Mouse (Mus musculus): ENCODE results near the gene Srrd. TPM values are rescaled to one million over a fixed set of nuclear protein-coding genes. Genes with fewer than 3 reads are reported as not detected.
"Not testable (repeated sequence)": the region's sequence is repeated elsewhere in the genome, so short reads cannot be mapped to it uniquely, and the experiment has no call there.

Srrd gene
- polyA plus RNA-seq, 1 experiment from 2014 or later, result 21.9 TPM

GRCm38 (mm10) chr5:112324637-112325545, 17.9 kb downstream of the Srrd start:
- Histone ChIP-seq H3K27me3 (replicated peaks; ENCODE audit: insufficient read depth, low read length) (no peaks in the 10 kb centered on the region), H3K4me2 (replicated peaks; ENCODE audit: low read depth, low read length) (peak overlapping the region; percentile 73), H3K36me3 (ENCODE audit: insufficient read depth, low read length) (peaks cover 7% of the 10 kb centered on the region; the same call in 1 of the 2 replicates), H3K4me1 (ENCODE audit: insufficient read depth, low read depth, low read length) (peaks cover 9% of the 10 kb centered on the region), H3K4me3 (ENCODE audit: low read depth, low read length) (peak overlapping the region; percentile 23), H3K9me3 (ENCODE audit: low read length) (no peaks in the 10 kb centered on the region), H3K27ac (ENCODE audit: low read length) (peak overlapping the region; percentile 82), H3K9ac (replicated peaks; ENCODE audit: low read depth) (no peak overlapping the region)
- peak; percentile 66 for ATAC-seq
- peak; percentile 88 for DNase-seq (ENCODE audit: low spot score)
- WGBS, result 22% methylated on average over 24 of the region's 24 CpGs
- no peak for TF ChIP-seq CTCF (IDR thresholded peaks at IDR 0.05)
- peak; percentile 48 for TF ChIP-seq EP300 (IDR thresholded peaks at IDR 0.05)

- Histone ChIP-seq H3K36me3 (ENCODE audit: insufficient read depth, low read length) (no peaks in the 10 kb centered on the region), H3K4me3 (ENCODE audit: low read depth, low read length) (no peak overlapping the region), H3K9me3 (ENCODE audit: low read length) (no peaks in the 10 kb centered on the region), H3K4me2 (replicated peaks; ENCODE audit: low read depth, low read length) (no peak overlapping the region), H3K27me3 (replicated peaks; ENCODE audit: insufficient read depth, low read length) (no peaks in the 10 kb centered on the region), H3K9ac (replicated peaks; ENCODE audit: low read depth) (no peak overlapping the region), H3K27ac (ENCODE audit: low read length) (no peak overlapping the region), H3K4me1 (ENCODE audit: insufficient read depth, low read depth, low read length) (peaks cover 9% of the 10 kb centered on the region)
- ATAC-seq, result no peak
- DNase-seq (ENCODE audit: low spot score), result no peak
- TF ChIP-seq CTCF (IDR thresholded peaks at IDR 0.05) (no peak), EP300 (IDR thresholded peaks at IDR 0.05) (no peak)
- 81% methylated on average over 6 of the region's 6 CpGs for WGBS
Observed at GRCm38 (mm10) chr5:112323246-112323645, 19.6 kb downstream of the Srrd start.

DNA sequence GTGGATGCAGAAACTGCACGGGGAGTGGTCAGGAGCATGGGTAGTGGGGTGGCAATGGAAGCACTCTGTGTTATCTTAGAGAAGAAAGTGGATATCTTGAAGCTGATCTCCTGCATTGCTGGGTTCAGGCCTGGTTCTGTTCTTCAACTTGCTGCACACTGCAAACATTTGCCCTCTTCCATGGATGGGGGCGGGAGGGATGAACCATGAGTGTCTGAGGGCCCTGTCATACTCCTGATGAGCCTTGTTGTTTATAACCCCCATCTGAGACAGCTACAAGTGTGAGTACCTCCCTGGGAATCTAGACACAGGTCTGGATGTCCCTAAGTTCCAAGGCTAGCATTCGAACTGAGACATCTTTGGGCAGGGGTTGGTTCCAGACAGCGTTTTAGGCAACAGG, 21.5 kb downstream of the Srrd start:
- DNase-seq (ENCODE audit: low spot score) (no peak), ATAC-seq (no peak)
- no peak overlapping the region for H3K9ac ChIP-seq (replicated peaks; ENCODE audit: low read depth)
- no peak overlapping the region for H3K27ac ChIP-seq (ENCODE audit: low read length)
- H3K27me3 ChIP-seq (replicated peaks; ENCODE audit: insufficient read depth, low read length), result no peaks in the 10 kb centered on the region
- 0 out of 2 replicates have a peak, but pooled peaks cover 3% of the 10 kb centered on the region for H3K36me3 ChIP-seq (ENCODE audit: insufficient read depth, low read length)
- TF ChIP-seq EP300 (IDR thresholded peaks at IDR 0.05) (no peak), CTCF (IDR thresholded peaks at IDR 0.05) (no peak)
- H3K4me2 ChIP-seq (replicated peaks; ENCODE audit: low read depth, low read length), result no peak overlapping the region
- peaks cover 4% of the 10 kb centered on the region for H3K4me1 ChIP-seq (ENCODE audit: insufficient read depth, low read depth, low read length)
- H3K9me3 ChIP-seq (ENCODE audit: low read length), result no peaks in the 10 kb centered on the region
- WGBS, result 80% methylated on average over 4 of the region's 4 CpGs
- no peak overlapping the region for H3K4me3 ChIP-seq (ENCODE audit: low read depth, low read length)

GRCm38 (mm10) chr5:112320936-112321335, 21.9 kb downstream of the Srrd start:
- H3K27ac ChIP-seq (ENCODE audit: low read length), result no peak overlapping the region
- H3K9ac ChIP-seq (replicated peaks; ENCODE audit: low read depth), result no peak overlapping the region
- ATAC-seq (no peak), DNase-seq (ENCODE audit: low spot score) (no peak)
- H3K9me3 ChIP-seq (ENCODE audit: low read length), result no peaks in the 10 kb centered on the region
- no peak overlapping the region for H3K4me2 ChIP-seq (replicated peaks; ENCODE audit: low read depth, low read length)
- peaks cover 4% of the 10 kb centered on the region for H3K4me1 ChIP-seq (ENCODE audit: insufficient read depth, low read depth, low read length)
- 69% methylated on average over 6 of the region's 6 CpGs for WGBS
- no peaks in the 10 kb centered on the region for H3K27me3 ChIP-seq (replicated peaks; ENCODE audit: insufficient read depth, low read length)
- H3K36me3 ChIP-seq (ENCODE audit: insufficient read depth, low read length), result 0 out of 2 replicates have a peak, but pooled peaks cover 7% of the 10 kb centered on the region
- no peak for TF ChIP-seq CTCF (IDR thresholded peaks at IDR 0.05)
- no peak for TF ChIP-seq EP300 (IDR thresholded peaks at IDR 0.05)
- no peak overlapping the region for H3K4me3 ChIP-seq (ENCODE audit: low read depth, low read length)

- Histone ChIP-seq H3K27ac (ENCODE audit: low read length) (no peak overlapping the region), H3K27me3 (replicated peaks; ENCODE audit: insufficient read depth, low read length) (no peaks in the 10 kb centered on the region), H3K36me3 (ENCODE audit: insufficient read depth, low read length) (0 out of 2 replicates have a peak, but pooled peaks cover 7% of the 10 kb centered on the region), H3K9me3 (ENCODE audit: low read length) (no peaks in the 10 kb centered on the region), H3K4me1 (ENCODE audit: insufficient read depth, low read depth, low read length) (no peaks in the 10 kb centered on the region; the same call in none of the 2 replicates), H3K4me2 (replicated peaks; ENCODE audit: low read depth, low read length) (no peak overlapping the region), H3K4me3 (ENCODE audit: low read depth, low read length) (no peak overlapping the region), H3K9ac (replicated peaks; ENCODE audit: low read depth) (no peak overlapping the region)
- WGBS, result 68% methylated on average over 5 of the region's 5 CpGs
- TF ChIP-seq EP300 (IDR thresholded peaks at IDR 0.05) (no peak), CTCF (IDR thresholded peaks at IDR 0.05) (no peak)
- ATAC-seq, result no peak
- DNase-seq (ENCODE audit: low spot score), result no peak
Observed at GRCm38 (mm10) chr5:112320379-112320778, 22.5 kb downstream of the Srrd start.

DNA sequence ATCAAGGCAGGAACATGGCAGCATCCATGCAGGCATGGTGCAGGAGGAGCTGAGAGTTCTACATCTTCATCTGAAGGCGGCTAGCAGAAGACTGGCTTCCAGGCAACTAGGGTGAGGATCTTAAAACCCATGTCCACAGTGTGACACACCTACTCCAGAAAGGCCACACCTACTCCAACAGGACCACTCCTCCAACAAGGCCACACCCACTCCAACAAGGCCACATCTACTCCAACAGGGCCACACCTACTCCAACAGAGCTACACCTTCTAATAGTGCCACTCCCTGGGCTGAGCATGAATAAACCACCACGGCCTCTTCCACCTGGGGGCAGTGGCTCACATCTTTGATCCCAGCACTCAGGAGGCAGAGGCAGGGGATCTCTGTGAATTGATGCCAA, 23.5 kb downstream of the Srrd start:
- not testable (repeated sequence) for H3K4me3 ChIP-seq (ENCODE audit: low read depth, low read length); H3K36me3 ChIP-seq (ENCODE audit: insufficient read depth, low read length); H3K4me2 ChIP-seq (replicated peaks; ENCODE audit: low read depth, low read length); ATAC-seq; H3K9ac ChIP-seq (replicated peaks; ENCODE audit: low read depth); H3K27ac ChIP-seq (ENCODE audit: low read length); H3K9me3 ChIP-seq (ENCODE audit: low read length); H3K4me1 ChIP-seq (ENCODE audit: insufficient read depth, low read depth, low read length); DNase-seq (ENCODE audit: low spot score); H3K27me3 ChIP-seq (replicated peaks; ENCODE audit: insufficient read depth, low read length)
- 54% methylated on average over 2 of the region's 2 CpGs for WGBS
